Mouse (Mus musculus) cortical plate, adult 2 months (tissue): ENCODE results near the gene Morn1.
A peak's percentile ranks its signal among the peaks of the same experiment; 100 is the strongest.

Source experiments
- CTCF ChIP-seq: fragments of 200-500 bp; IDR thresholded peaks from 2 replicates; pipeline ENCODE4 v1.5.1; 2011; ENCODE audit warnings: mild to moderate bottlenecking, control low read depth, low read length; ENCODE audit not compliant: insufficient read depth; ENCODE audit errors: extremely low read depth
- POLR2A ChIP-seq: fragments of 200-500 bp; IDR thresholded peaks from 2 replicates; pipeline ENCODE4 v1.6.1; 2011; ENCODE audit warnings: mild to moderate bottlenecking, low read length, control low read depth; ENCODE audit not compliant: insufficient read depth; ENCODE audit errors: extremely low read depth

GRCm38 (mm10) chr4:155129996-155130395 is 43.6 kb downstream of the Morn1 start:
- TF ChIP-seq CTCF (no peak), POLR2A (peak; percentile 54; the same call in 1 of the 2 replicates)
